Mouse (Mus musculus): ENCODE data around the gene Rai1. TPM values are rescaled to one million over a fixed set of nuclear protein-coding genes. Genes with fewer than 3 reads are reported as not detected.

Gene Rai1
- total RNA-seq, 2 experiments from 2014 or later, result 27.7 to 37.6 TPM

DNA sequence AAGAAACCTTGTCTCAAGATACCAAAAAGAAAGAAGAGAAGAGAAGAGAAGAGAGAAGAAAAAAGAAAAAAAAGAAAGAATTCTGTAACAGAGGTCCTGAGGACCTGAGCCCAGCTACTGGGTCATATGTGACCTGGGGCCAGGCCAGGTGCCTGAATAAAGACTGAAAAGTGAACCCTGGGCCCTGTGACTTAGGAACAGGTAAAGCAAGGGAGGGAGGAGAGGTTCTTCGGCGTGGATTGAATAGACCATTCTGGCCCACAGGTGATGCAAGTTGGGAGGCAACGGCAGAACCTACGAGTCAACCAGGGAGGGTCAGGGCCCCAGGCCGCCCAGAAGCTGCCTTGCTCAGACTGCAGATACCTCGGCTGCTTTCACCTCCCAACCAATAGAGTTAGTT is 116.6 kb downstream of the Rai1 start:
- DNase-seq, result no peak

DNA sequence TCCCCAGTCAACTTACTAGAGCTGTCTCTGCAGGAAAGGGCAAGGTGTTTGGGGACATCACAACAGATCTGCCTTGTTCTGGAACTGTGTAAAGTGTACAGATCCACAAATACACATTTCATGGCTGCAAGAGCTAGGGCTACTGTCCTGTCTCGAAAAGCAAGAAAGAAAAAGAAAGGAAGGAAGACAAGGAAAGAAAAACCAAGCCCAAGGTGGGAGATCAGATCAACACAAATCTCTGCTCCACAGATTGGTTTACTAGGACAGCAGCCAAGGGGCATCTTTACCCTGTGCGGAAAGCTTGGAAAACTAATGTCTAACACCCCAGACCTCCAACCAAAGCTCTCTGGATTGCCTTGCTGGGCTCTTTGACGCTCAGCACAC is 117.3 kb downstream of the Rai1 start:
- no peak for DNase-seq

DNA sequence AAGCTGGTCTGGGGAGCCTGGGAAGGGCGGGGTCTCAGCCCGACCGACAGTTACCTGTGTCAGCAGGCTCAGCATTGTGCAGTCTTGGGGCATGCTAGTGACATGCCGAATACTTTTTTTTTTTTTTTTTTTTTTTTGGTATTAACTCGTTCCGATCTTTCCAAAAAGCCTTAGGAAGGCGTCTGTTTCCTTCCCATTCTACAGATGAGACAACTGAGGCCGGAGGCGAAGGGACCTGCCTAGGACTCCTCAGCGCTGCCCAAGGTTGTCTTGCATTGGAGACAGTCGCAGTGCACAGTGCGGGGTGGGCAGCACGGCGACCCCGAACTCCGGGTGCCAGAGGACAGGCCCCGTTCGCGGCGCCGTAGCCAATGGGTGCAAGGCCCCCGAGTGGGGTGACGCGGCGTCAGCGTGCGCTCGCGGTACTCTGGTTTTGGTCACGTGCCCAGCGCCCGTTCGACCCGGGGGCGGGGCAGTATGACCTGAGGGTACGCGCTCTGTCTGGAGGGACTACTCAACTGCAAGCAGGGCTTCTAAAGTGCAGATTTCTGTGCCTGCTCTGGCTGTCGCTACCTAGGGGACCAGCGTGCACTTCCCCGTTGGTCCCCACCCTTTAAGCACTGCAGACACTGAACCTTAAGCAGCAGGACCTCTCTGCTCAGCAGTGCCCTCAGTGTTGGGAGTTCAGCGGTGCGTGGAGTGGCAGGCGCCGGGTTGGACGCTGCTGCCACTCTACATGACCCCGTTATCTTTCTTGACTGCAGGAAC is 117.8 kb downstream of the Rai1 start, which contains the start of gene Srebf1:
TSS of gene Srebf1 (minus strand) at position 113 of the 768 bp plus-strand sequence.
- DNase-seq, result peak; percentile 84

- DNase-seq, result no peak
Observed at GRCm38 (mm10) chr11:60224676-60225075, 119.9 kb downstream of the Rai1 start.

GRCm38 (mm10) chr11:60225874-60226273 is 121.1 kb downstream of the Rai1 start:
- no peak for DNase-seq

GRCm38 (mm10) chr11:60228525-60228924 is 123.7 kb downstream of the Rai1 start:
- no peak for DNase-seq

DNA sequence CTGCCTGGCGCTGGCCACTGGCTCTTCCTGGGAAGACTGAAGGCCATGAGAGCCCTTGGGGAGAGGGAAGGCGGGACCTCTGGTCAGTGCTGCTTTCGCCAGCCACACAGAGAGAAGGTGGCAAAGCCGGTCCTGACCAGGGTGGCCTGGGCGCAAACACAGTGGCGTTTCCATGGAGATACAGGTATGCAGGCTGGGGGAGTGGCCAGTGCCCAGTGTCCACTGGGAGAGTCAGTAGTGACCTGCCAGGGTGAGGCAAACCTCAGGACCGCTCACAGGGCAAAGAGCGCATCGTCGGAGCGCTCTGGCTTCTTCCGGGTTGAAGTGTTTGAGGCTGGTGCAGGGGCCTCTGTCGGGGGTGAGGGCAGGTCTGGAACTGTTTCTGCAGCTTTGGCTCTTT is 125.0 kb downstream of the Rai1 start:
- DNase-seq, result no peak

DNA sequence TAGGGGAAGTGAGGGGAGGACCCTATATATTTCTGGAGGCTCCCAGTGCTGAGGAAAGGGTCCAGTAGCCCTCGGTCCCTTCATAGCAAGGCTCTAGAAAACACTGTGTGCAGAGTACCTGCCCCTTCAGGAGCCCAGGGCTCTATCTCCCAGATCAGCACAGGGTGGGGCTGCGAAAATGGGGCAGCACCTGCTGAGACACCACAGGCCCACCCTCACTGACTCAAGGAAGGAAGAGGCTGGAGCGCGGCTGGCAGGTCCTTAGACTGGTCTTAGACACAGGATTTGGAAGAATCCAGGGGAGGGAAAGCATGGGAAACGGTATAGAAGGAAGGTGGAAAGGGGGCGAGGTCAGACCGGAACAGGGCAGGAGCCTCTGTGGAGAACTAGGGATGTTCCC is 125.7 kb downstream of the Rai1 start:
- DNase-seq, result no peak

- DNase-seq, result no peak
Observed at GRCm38 (mm10) chr11:60231326-60231725, 126.5 kb downstream of the Rai1 start.

GRCm38 (mm10) chr11:60231951-60232350 is 127.1 kb downstream of the Rai1 start:
- DNase-seq, result no peak

GRCm38 (mm10) chr11:60232441-60233058 is 127.7 kb downstream of the Rai1 start:
- no peak for DNase-seq

DNA sequence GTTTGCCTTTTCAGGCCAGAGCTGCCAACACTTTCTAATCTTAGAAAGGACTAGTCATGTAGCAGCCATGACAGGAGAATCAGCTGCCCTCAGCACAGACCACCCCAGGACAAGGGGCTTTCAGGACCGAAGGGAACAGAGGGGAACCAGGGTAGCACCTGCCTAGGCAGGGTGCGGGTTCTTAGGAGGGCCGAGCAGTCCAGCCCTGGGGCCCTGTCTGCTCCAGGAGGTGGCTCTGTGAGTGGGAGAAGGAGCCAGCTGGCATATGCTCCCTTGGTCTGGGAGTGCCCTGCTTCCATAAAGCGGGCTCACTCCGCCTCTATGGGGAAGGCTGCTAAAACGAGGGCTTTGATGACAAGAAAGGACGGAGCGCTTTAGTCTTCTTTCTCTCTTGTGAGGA is 128.4 kb downstream of the Rai1 start:
- peak; percentile 36 for DNase-seq

GRCm38 (mm10) chr11:60235351-60235750 is 130.5 kb downstream of the Rai1 start:
- DNase-seq, result no peak

- DNase-seq, result no peak
Observed at GRCm38 (mm10) chr11:60240509-60240908, 135.7 kb downstream of the Rai1 start.

GRCm38 (mm10) chr11:60244503-60245143 is 139.8 kb downstream of the Rai1 start:
- no peak for DNase-seq

DNA sequence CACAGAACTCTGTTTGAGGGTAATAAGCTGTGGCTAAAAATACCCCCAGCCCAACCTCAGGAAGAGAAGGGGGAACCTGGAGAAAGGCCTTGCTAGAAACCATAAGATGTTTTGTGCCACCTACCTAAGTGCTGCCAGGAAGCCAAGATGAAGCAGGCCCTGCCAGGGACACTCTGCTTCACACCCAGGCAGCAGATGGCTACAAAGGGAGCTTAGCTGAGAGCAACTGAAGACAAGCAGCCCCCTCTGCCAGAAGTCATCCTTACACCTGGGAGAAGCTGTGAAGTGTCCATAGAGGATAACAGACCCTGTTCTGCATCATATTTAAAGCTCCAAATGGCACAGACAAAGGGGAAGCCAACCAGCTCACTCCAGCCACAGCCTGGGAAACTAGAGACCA is 141.3 kb downstream of the Rai1 start:
- no peak for DNase-seq

- no peak for DNase-seq
Observed at GRCm38 (mm10) chr11:60247753-60248550, 143.1 kb downstream of the Rai1 start.

Small RNAs within 50 kb of the gene (microRNA-seq; reads per million reads assigned to microRNA genes)
- gene Mir6921, result 0 reads per million in 2 experiments
- 0.25 to 0.32 reads per million in 2 experiments for gene Mir6922

Other genes with a start within 250 kb of the Rai1 start
- gene Med9, start 156.8 kb upstream of the Rai1 start, total RNA-seq (2021), result 10 to 100 TPM; 17.1 to 18.1 TPM
- gene Rasd1, start 140.1 kb upstream of the Rai1 start, total RNA-seq (2021), result 1 to 10 TPM; 1.5 to 3.0 TPM
- 1 to 10 TPM; 3.0 to 4.0 TPM for gene Pemt, start 58.5 kb upstream of the Rai1 start, total RNA-seq (2021)
- gene Srebf1, start 117.6 kb downstream of the Rai1 start, total RNA-seq (2021), result 10 to 100 TPM; 24.2 to 29.1 TPM
- gene Tom1l2, start 247.9 kb downstream of the Rai1 start, total RNA-seq (2021), result 10 to 100 TPM; 38.6 to 45.1 TPM
- gene Drc3, start 248.3 kb downstream of the Rai1 start, total RNA-seq (2021), result 1 to 10 TPM; 1.3 to 1.6 TPM

Data from gastrocnemius, postnatal 10 days (tissue).